In the genomic region with DNA sequence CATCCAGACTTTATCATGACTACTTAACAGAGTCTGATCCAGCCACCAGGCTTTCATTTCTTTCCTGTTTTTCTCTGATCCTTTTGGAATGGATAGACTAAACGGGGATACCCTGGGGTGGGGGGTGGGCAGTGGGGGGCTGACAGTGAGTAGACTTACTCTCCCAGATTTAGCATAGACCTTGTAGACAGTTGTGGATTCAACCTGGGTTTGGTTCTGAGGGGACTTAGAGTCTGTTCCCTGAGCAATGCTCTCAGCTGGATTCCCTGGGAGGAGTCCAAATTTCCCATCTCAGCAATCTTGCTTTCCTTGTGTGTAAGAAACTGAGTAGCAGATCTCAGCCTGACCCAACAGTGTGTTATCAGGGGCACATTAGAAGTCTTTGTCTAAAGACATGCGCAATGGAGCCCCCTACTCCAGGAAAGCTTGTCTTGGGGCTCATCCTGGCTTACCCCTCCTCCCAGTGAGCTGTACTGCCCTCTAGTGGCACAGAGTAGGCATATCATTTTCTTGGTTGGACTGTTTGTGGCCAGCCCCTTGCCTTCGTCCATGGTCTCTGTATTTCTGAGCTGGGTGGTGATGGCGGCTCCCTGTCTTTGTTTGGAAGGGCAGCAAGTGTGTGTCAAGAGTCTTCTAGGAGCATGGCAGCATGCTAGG, we compare ENCODE assay signal across 9 mouse cellular contexts. TPM values are rescaled to one million over a fixed set of nuclear protein-coding genes. Genes with fewer than 3 reads are reported as not detected.
DNase-seq lines count a peak whose midpoint lies in the region; ATAC-seq and TF ChIP-seq lines count a peak whose summit lies in the region.
"Had no signal": no experiment of that assay in that cellular context is flagged by ENCODE, and none has a peak within 500 bp of the region (broad histone marks: within the 10 kb centered on the region; RNA-seq: fewer than 3 reads in every experiment).

No protein-coding gene starts in this region.

- peak; percentile 25 to 75 for DNase-seq in adrenal gland, adult (ENCODE audit: inconsistent age in 2 of 2, low spot score in 1 of 2)
- DNase-seq in adrenal gland, postnatal 4 days (ENCODE audit: low spot score in 2 of 2) = no peak
- peak; percentile 61 to 70 for DNase-seq in cerebellum, adult 2 months
- peak; percentile 74 for DNase-seq in forelimb bud, embryonic 11.5 days (ENCODE audit: low read depth, low spot score)
- DNase-seq in lung, postnatal 36 days = peak; percentile 44
- DNase-seq in retina, postnatal 7 days (ENCODE audit: low read depth, low spot score) = peak; percentile 65

- peaks cover 14% of the 10 kb centered on the region; the same call in 1 of the 2 replicates for H3K27me3 ChIP-seq in E14TG2a.4 (ENCODE audit: insufficient read depth, low read length)
- no peaks in the 10 kb centered on the region for H3K27me3 ChIP-seq in cerebellum, adult 2 months (ENCODE audit: control insufficient read depth, insufficient read depth, low read length)
- no peaks in the 10 kb centered on the region for H3K27me3 ChIP-seq in intestine, postnatal 0 days (replicated peaks; ENCODE audit: control insufficient read depth, insufficient read depth, low read length)
- H3K27me3 ChIP-seq: limb, embryonic 15.5 days had no signal

- no peak overlapping the region for H3K4me3 ChIP-seq in E14TG2a.4 (replicated peaks; ENCODE audit: low read length)
- H3K4me3 ChIP-seq in cerebellum, adult 2 months (replicated peaks; ENCODE audit: insufficient read depth, low read depth, low read length) = no peak overlapping the region
- no peak overlapping the region for H3K4me3 ChIP-seq in intestine, postnatal 0 days (ENCODE audit: low read depth, low read length)
- H3K4me3 ChIP-seq: limb, embryonic 15.5 days had no signal

- no peak overlapping the region for H3K27ac ChIP-seq in cerebellum, adult 2 months (ENCODE audit: insufficient read depth, low read length)
- no peak overlapping the region for H3K27ac ChIP-seq in intestine, postnatal 0 days (ENCODE audit: low read depth, low read length)
- H3K27ac ChIP-seq: limb, embryonic 15.5 days had no signal

- peak; percentile 74 for TF ChIP-seq CTCF in E14TG2a.4 (conservative IDR thresholded peaks at IDR 0.05; ENCODE audit: low read length)
- peak; percentile 97 for TF ChIP-seq CTCF in cerebellum, adult 2 months (IDR thresholded peaks at IDR 0.05; ENCODE audit: borderline replicate concordance, insufficient read depth, low read depth, low read length)
- peak; percentile 96 for TF ChIP-seq CTCF in intestine, postnatal 0 days (IDR thresholded peaks at IDR 0.05; ENCODE audit: low read depth)

- no peaks in the 10 kb centered on the region for H3K36me3 ChIP-seq in E14TG2a.4 (ENCODE audit: insufficient read depth, low read length)
- no peaks in the 10 kb centered on the region for H3K36me3 ChIP-seq in intestine, postnatal 0 days (ENCODE audit: control insufficient read depth, insufficient read depth)
- H3K36me3 ChIP-seq: limb, embryonic 15.5 days had no signal

- no peak overlapping the region for H3K9ac ChIP-seq in intestine, postnatal 0 days (ENCODE audit: low read depth, low read length)
- H3K9ac ChIP-seq: limb, embryonic 15.5 days had no signal

- 39% methylated on average over 4 of the region's 4 CpGs for WGBS in cerebellum, adult 2 months
- WGBS in intestine, postnatal 0 days = 31% methylated on average over 4 of the region's 4 CpGs

- TF ChIP-seq POLR2A in cerebellum, adult 2 months (IDR thresholded peaks at IDR 0.05; ENCODE audit: borderline replicate concordance, insufficient read depth, low read length) = no peak

- peaks cover 11% of the 10 kb centered on the region for H3K4me1 ChIP-seq in E14TG2a.4 (replicated peaks; ENCODE audit: low read depth, low read length)
- no peaks in the 10 kb centered on the region for H3K4me1 ChIP-seq in cerebellum, adult 2 months (ENCODE audit: control insufficient read depth, insufficient read depth, low read length)
- H3K4me1 ChIP-seq in intestine, postnatal 0 days (replicated peaks; ENCODE audit: control insufficient read depth, insufficient read depth, low read length) = no peaks in the 10 kb centered on the region

- ATAC-seq in intestine, postnatal 0 days = no peak

- peaks cover 20% of the 10 kb centered on the region for H3K9me3 ChIP-seq in E14TG2a.4 (ENCODE audit: low read length)
- H3K9me3 ChIP-seq in intestine, postnatal 0 days (ENCODE audit: control insufficient read depth) = no peaks in the 10 kb centered on the region
- H3K9me3 ChIP-seq: limb, embryonic 15.5 days had no signal

- no peak overlapping the region for H3K4me2 ChIP-seq in intestine, postnatal 0 days (replicated peaks; ENCODE audit: low read depth)
- H3K4me2 ChIP-seq: limb, embryonic 15.5 days had no signal

RNA-seq across cellular contexts. Expression of a gene that starts 6.5 kb away (rescaled TPM):
- total RNA-seq in adrenal gland, postnatal 4 days (2021) = 1 to 10 TPM; 1.8 to 3.6 TPM
- 23.4 and 26.4 TPM in 2 replicates for polyA plus RNA-seq in cerebellum, adult 2 months (2012; rRNA removed)
- polyA plus RNA-seq in intestine, postnatal 0 days (2015; fragmentation: Nextera tagmentation; extraction: Ambion mirVana) = 0.93 and 1.0 TPM in 2 replicates

Comparison
In these comparisons a context has a peak if more than half of its experiments do, and no peak if none do; other contexts are left out.
1. DNase-seq: peak in adrenal gland, adult (2 of 2), cerebellum, adult 2 months (2 of 2), forelimb bud, embryonic 11.5 days (single experiment), lung, postnatal 36 days (single experiment) and retina, postnatal 7 days (single experiment); none in adrenal gland, postnatal 4 days (0 of 2).
2. RNA of a gene that starts 6.5 kb away (polyA plus RNA-seq): 23.4 to 26.4 TPM in cerebellum, adult 2 months; 0.93 to 1.0 TPM in intestine, postnatal 0 days; every median in the first group is over 10 times any median in the second.
3. Peak in every context shown above with its lines, with median percentiles within 50 percentile points of each other: CTCF ChIP-seq.